Mouse (Mus musculus) forebrain, embryonic 11.5 days (tissue): ENCODE data around the gene Clec16a. TPM values are rescaled to one million over a fixed set of nuclear protein-coding genes. Genes with fewer than 3 reads are reported as not detected.
A peak's percentile ranks its signal among the peaks of the same experiment; 100 is the strongest.

Source experiments
- ATAC-seq: fragments of 200-750 bp; cut with Nextera tagmentation; replicated peaks from 2 replicates; pipeline ENCODE4 v1.8.0; 2017; ENCODE audit warnings: moderate TSS enrichment; ENCODE audit not compliant: low FRiP score
- DNase-seq: peaks from one replicate; pipeline ENCODE4 v3.0.0-alpha.2; 2017; ENCODE audit warnings: low spot score
- H3K27ac ChIP-seq: fragments of 300-500 bp; sonication (generic); 2 replicates; pipeline ENCODE4 v1.5.1; 2014; ENCODE audit warnings: low read depth, low read length
- H3K27me3 ChIP-seq: fragments of 300-500 bp; sonication (generic); 2 replicates; pipeline ENCODE4 v1.6.1; 2014; ENCODE audit warnings: mild to moderate bottlenecking, low read length, mixed read lengths; ENCODE audit not compliant: control insufficient read depth, insufficient read depth
- H3K36me3 ChIP-seq: fragments of 300-500 bp; sonication (generic); 2 replicates; pipeline ENCODE4 v1.6.1; 2014; ENCODE audit warnings: mild to moderate bottlenecking, low read length, moderate library complexity, mixed read lengths; ENCODE audit not compliant: control insufficient read depth, insufficient read depth
- H3K4me1 ChIP-seq: fragments of 300-500 bp; sonication (generic); replicated peaks from 2 replicates; pipeline ENCODE4 v1.6.1; 2014; ENCODE audit warnings: low read length, mixed read lengths; ENCODE audit not compliant: control insufficient read depth, insufficient read depth
- H3K4me2 ChIP-seq: fragments of 300-500 bp; sonication (generic); 2 replicates; pipeline ENCODE4 v1.6.1; 2014; ENCODE audit warnings: low read depth, mild to moderate bottlenecking, low read length, moderate library complexity, mixed read lengths; ENCODE audit not compliant: severe bottlenecking
- H3K4me3 ChIP-seq: fragments of 300-500 bp; sonication (generic); 2 replicates; pipeline ENCODE4 v1.5.1; 2014; ENCODE audit warnings: low read depth, low read length
- H3K9ac ChIP-seq: fragments of 300-500 bp; sonication (generic); 2 replicates; pipeline ENCODE4 v1.6.1; 2014; ENCODE audit warnings: low read length
- H3K9me3 ChIP-seq: fragments of 300-500 bp; sonication (generic); 2 replicates; pipeline ENCODE4 v1.6.1; 2016; ENCODE audit warnings: low read length, mixed read lengths; ENCODE audit not compliant: control insufficient read depth
- WGBS: fragments of 180-500 bp; shearing (Covaris S2); extraction: QIAGEN DNeasy Blood & Tissue Kit; methylation state at CpG from one replicate; pipeline ENCODE4 v1.1.7; 2014; 5-methylcytosine and 5-hydroxymethylcytosine counted together
- polyA plus RNA-seq: library from polyadenylated mRNA; unstranded; fragments of >200 nt; fragmentation: Nextera tagmentation; extraction: Ambion mirVana; gene quantifications from 2 replicates; pipeline ENCODE4 v1.2.1, GENCODE M21; 2014

Gene Clec16a
- 44.6 and 46.3 TPM in 2 replicates for polyA plus RNA-seq

- Histone ChIP-seq H3K36me3 (no peaks in the 10 kb centered on the region), H3K9ac (peak within 1 kb of the TSS; percentile 75), H3K4me3 (peak within 1 kb of the TSS; percentile 86), H3K27me3 (no peaks in the 10 kb centered on the region), H3K4me2 (peak within 1 kb of the TSS; percentile 75), H3K27ac (no peak within 1 kb of the TSS), H3K4me1 (peaks cover 11% of the 10 kb centered on the region), H3K9me3 (no peaks in the 10 kb centered on the region)
- peak; percentile 89 for ATAC-seq
- WGBS: under 1% methylated on average over 58 of the region's 58 CpGs
- peak; percentile 96 for DNase-seq
Measured at GRCm38 (mm10) chr16:10544995-10545622, at the start of gene Clec16a. Gene Clec16a (plus strand): TSS chr16:10545339.

GRCm38 (mm10) chr16:10495824-10496298 lies 49.3 kb upstream of the Clec16a start:
- Histone ChIP-seq H3K36me3 (no peaks in the 10 kb centered on the region), H3K9ac (no peak overlapping the region), H3K27ac (no peak overlapping the region), H3K4me1 (no peaks in the 10 kb centered on the region), H3K27me3 (no peaks in the 10 kb centered on the region), H3K4me3 (no peak overlapping the region), H3K9me3 (no peaks in the 10 kb centered on the region), H3K4me2 (no peak overlapping the region)
- no peak for DNase-seq
- 70% methylated on average over 2 of the region's 2 CpGs for WGBS
- ATAC-seq: no peak

GRCm38 (mm10) chr16:10498096-10498602 lies 47.0 kb upstream of the Clec16a start:
- 71% methylated on average over 5 of the region's 5 CpGs for WGBS
- no peaks in the 10 kb centered on the region for H3K4me1 ChIP-seq
- ATAC-seq (no peak), DNase-seq (no peak)
- H3K4me2 ChIP-seq: no peak overlapping the region
- H3K27ac ChIP-seq: no peak overlapping the region
- no peaks in the 10 kb centered on the region for H3K27me3 ChIP-seq
- H3K9me3 ChIP-seq: no peaks in the 10 kb centered on the region
- no peak overlapping the region for H3K9ac ChIP-seq
- H3K4me3 ChIP-seq: no peak overlapping the region
- no peaks in the 10 kb centered on the region for H3K36me3 ChIP-seq

GRCm38 (mm10) chr16:10499122-10499521 lies 46.0 kb upstream of the Clec16a start:
- Histone ChIP-seq H3K27ac (no peak overlapping the region), H3K4me2 (no peak overlapping the region), H3K27me3 (no peaks in the 10 kb centered on the region), H3K4me3 (no peak overlapping the region), H3K4me1 (no peaks in the 10 kb centered on the region), H3K9ac (no peak overlapping the region), H3K9me3 (no peaks in the 10 kb centered on the region), H3K36me3 (no peaks in the 10 kb centered on the region)
- WGBS: 63% methylated on average over 1 of the region's 1 CpGs
- ATAC-seq: no peak
- DNase-seq: no peak

GRCm38 (mm10) chr16:10501865-10502264 lies 43.3 kb upstream of the Clec16a start:
- DNase-seq: peak; percentile 79
- no peaks in the 10 kb centered on the region for H3K27me3 ChIP-seq
- H3K9ac ChIP-seq: no peak overlapping the region
- 17% methylated on average over 8 of the region's 8 CpGs for WGBS
- no peaks in the 10 kb centered on the region for H3K36me3 ChIP-seq
- no peak overlapping the region for H3K4me3 ChIP-seq
- ATAC-seq: no peak
- no peaks in the 10 kb centered on the region for H3K9me3 ChIP-seq
- no peak overlapping the region for H3K27ac ChIP-seq
- no peak overlapping the region for H3K4me2 ChIP-seq
- H3K4me1 ChIP-seq: no peaks in the 10 kb centered on the region

GRCm38 (mm10) chr16:10503058-10503457 lies 42.1 kb upstream of the Clec16a start:
- no peaks in the 10 kb centered on the region for H3K9me3 ChIP-seq
- H3K27ac ChIP-seq: no peak overlapping the region
- 75% methylated on average over 2 of the region's 2 CpGs for WGBS
- H3K4me2 ChIP-seq: no peak overlapping the region
- H3K4me3 ChIP-seq: no peak overlapping the region
- no peaks in the 10 kb centered on the region for H3K4me1 ChIP-seq
- DNase-seq (no peak), ATAC-seq (no peak)
- H3K9ac ChIP-seq: no peak overlapping the region
- no peaks in the 10 kb centered on the region for H3K36me3 ChIP-seq
- no peaks in the 10 kb centered on the region for H3K27me3 ChIP-seq

GRCm38 (mm10) chr16:10507445-10507844 lies 37.7 kb upstream of the Clec16a start:
- Histone ChIP-seq H3K4me2 (no peak overlapping the region), H3K9me3 (no peaks in the 10 kb centered on the region), H3K4me1 (no peaks in the 10 kb centered on the region), H3K36me3 (no peaks in the 10 kb centered on the region), H3K9ac (no peak overlapping the region), H3K4me3 (no peak overlapping the region), H3K27me3 (no peaks in the 10 kb centered on the region), H3K27ac (no peak overlapping the region)
- ATAC-seq (no peak), DNase-seq (no peak)
- 45% methylated on average over 4 of the region's 4 CpGs for WGBS

GRCm38 (mm10) chr16:10508691-10509090 lies 36.4 kb upstream of the Clec16a start:
- H3K4me3 ChIP-seq: no peak overlapping the region
- no peak for ATAC-seq
- H3K36me3 ChIP-seq: no peaks in the 10 kb centered on the region
- WGBS: 75% methylated on average over 6 of the region's 6 CpGs
- H3K27me3 ChIP-seq: no peaks in the 10 kb centered on the region
- H3K27ac ChIP-seq: no peak overlapping the region
- no peak overlapping the region for H3K4me2 ChIP-seq
- DNase-seq: no peak
- no peaks in the 10 kb centered on the region for H3K4me1 ChIP-seq
- no peak overlapping the region for H3K9ac ChIP-seq
- no peaks in the 10 kb centered on the region for H3K9me3 ChIP-seq
